Mouse (Mus musculus) hindbrain, embryonic 11.5 days (tissue): ENCODE results near the gene Tmem219. TPM values are rescaled to one million over a fixed set of nuclear protein-coding genes. Genes with fewer than 3 reads are reported as not detected.

Experiments
- ATAC-seq: fragments of 200-750 bp; cut with Nextera tagmentation; 2 replicates; pipeline ENCODE4 v1.8.0; 2017; ENCODE audit warnings: mild to moderate bottlenecking, moderate TSS enrichment, moderate library complexity; ENCODE audit not compliant: low FRiP score
- DNase-seq: peaks from one replicate; pipeline ENCODE4 v3.0.0-alpha.2; 2015; ENCODE audit warnings: low spot score
- H3K27ac ChIP-seq: fragments of 300-500 bp; sonication (generic); 2 replicates; pipeline ENCODE4 v1.5.1; 2014; ENCODE audit warnings: mild to moderate bottlenecking, low read depth, low read length
- H3K27me3 ChIP-seq: fragments of 300-500 bp; sonication (generic); 2 replicates; pipeline ENCODE4 v1.6.1; 2014; ENCODE audit warnings: mild to moderate bottlenecking, low read length, moderate library complexity, mixed read lengths; ENCODE audit not compliant: control insufficient read depth, insufficient read depth
- H3K36me3 ChIP-seq: fragments of 300-500 bp; sonication (generic); 2 replicates; pipeline ENCODE4 v1.6.1; 2014; ENCODE audit warnings: mild to moderate bottlenecking, low read length, moderate library complexity, mixed read lengths; ENCODE audit not compliant: control insufficient read depth, insufficient read depth
- H3K4me1 ChIP-seq: fragments of 300-500 bp; sonication (generic); replicated peaks from 2 replicates; pipeline ENCODE4 v1.6.1; 2014; ENCODE audit warnings: low read length, mixed read lengths; ENCODE audit not compliant: control insufficient read depth, insufficient read depth
- H3K4me2 ChIP-seq: fragments of 300-500 bp; sonication (generic); replicated peaks from 2 replicates; pipeline ENCODE4 v1.6.1; 2014; ENCODE audit warnings: mild to moderate bottlenecking, low read depth, low read length
- H3K4me3 ChIP-seq: fragments of 300-500 bp; sonication (generic); 2 replicates; pipeline ENCODE4 v1.5.1; 2014; ENCODE audit warnings: low read depth, low read length
- H3K9ac ChIP-seq: fragments of 300-500 bp; sonication (generic); 2 replicates; pipeline ENCODE4 v1.6.1; 2014; ENCODE audit warnings: low read depth, low read length
- H3K9me3 ChIP-seq: fragments of 300-500 bp; sonication (generic); 2 replicates; pipeline ENCODE4 v1.6.1; 2016; ENCODE audit warnings: low read length; ENCODE audit not compliant: control insufficient read depth
- WGBS: fragments of 180-500 bp; shearing (Covaris S2); extraction: QIAGEN DNeasy Blood & Tissue Kit; methylation state at CpG from one replicate; pipeline ENCODE4 v1.1.7; 2014; 5-methylcytosine and 5-hydroxymethylcytosine counted together
- polyA plus RNA-seq: library from polyadenylated mRNA; unstranded; fragments of >200 nt; fragmentation: Nextera tagmentation; extraction: Ambion mirVana; gene quantifications from 2 replicates; pipeline ENCODE4 v1.2.1, GENCODE M21; 2014

The Tmem219 gene
- polyA plus RNA-seq, 1 experiment from 2014 or later, result 28.6 TPM

- Histone ChIP-seq H3K4me1 (peaks cover 5% of the 10 kb centered on the region; the same call in 1 of the 2 replicates), H3K4me2 (peak overlapping the region; percentile 95), H3K9ac (peak overlapping the region; percentile 71), H3K9me3 (no peaks in the 10 kb centered on the region), H3K4me3 (peak overlapping the region; percentile 80), H3K27me3 (no peaks in the 10 kb centered on the region), H3K27ac (peak overlapping the region; percentile 86; the same call in 1 of the 2 replicates), H3K36me3 (peaks cover 8% of the 10 kb centered on the region; the same call in 1 of the 2 replicates)
- ATAC-seq (peak; percentile 26; the same call in 1 of the 2 replicates), DNase-seq (peak; percentile 40)
- 1% methylated on average over 15 of the region's 15 CpGs for WGBS
These were observed 39.0 kb downstream of the Tmem219 start for GRCm38 (mm10) chr7:126883731-126884181.

- H3K4me1 ChIP-seq, result peaks cover 5% of the 10 kb centered on the region; the same call in 1 of the 2 replicates
- WGBS, result 89% methylated on average over 6 of the region's 6 CpGs
- peak overlapping the region; percentile 25; the same call in 1 of the 2 replicates for H3K27ac ChIP-seq
- ATAC-seq (no peak), DNase-seq (no peak)
- peak overlapping the region; percentile 95; the same call in 1 of the 2 replicates for H3K4me2 ChIP-seq
- no peak overlapping the region for H3K9ac ChIP-seq
- no peak overlapping the region for H3K4me3 ChIP-seq
- H3K27me3 ChIP-seq, result no peaks in the 10 kb centered on the region
- H3K36me3 ChIP-seq, result peaks cover 12% of the 10 kb centered on the region
- no peaks in the 10 kb centered on the region for H3K9me3 ChIP-seq
These were observed 41.7 kb downstream of the Tmem219 start for GRCm38 (mm10) chr7:126881040-126881439.

- Histone ChIP-seq H3K27me3 (no peaks in the 10 kb centered on the region), H3K4me1 (peaks cover 2% of the 10 kb centered on the region; the same call in 1 of the 2 replicates), H3K9ac (no peak overlapping the region), H3K4me3 (no peak overlapping the region), H3K27ac (no peak overlapping the region), H3K36me3 (peaks cover 28% of the 10 kb centered on the region), H3K9me3 (no peaks in the 10 kb centered on the region), H3K4me2 (no peak overlapping the region)
- WGBS, result 100% methylated on average over 1 of the region's 1 CpGs
- no peak for ATAC-seq
- DNase-seq, result no peak
These were observed 45.5 kb downstream of the Tmem219 start for GRCm38 (mm10) chr7:126877239-126877638.

DNA sequence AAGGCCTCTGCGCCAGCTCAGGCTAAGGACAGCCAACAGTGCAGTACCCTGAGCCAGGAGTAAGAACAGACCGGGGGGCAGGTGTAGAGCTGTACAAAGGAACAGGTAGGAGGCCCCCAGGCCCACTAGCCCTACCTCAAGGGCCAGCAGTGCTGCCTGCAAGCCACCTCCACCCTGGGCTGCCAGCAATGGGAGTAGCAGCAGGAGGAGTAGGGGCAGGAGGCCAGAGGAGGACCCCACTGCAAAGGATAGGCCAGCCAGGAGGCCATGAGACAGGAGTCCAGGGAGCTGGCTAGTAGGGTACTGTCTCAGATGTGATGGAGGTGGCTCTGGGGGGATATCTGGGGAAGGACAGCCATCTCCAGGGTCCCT lies 52.2 kb downstream of the Tmem219 start:
- Histone ChIP-seq H3K9ac (no peak overlapping the region), H3K27ac (no peak overlapping the region), H3K4me1 (no peaks in the 10 kb centered on the region), H3K36me3 (peaks cover 39% of the 10 kb centered on the region), H3K4me3 (no peak overlapping the region), H3K4me2 (no peak overlapping the region), H3K9me3 (no peaks in the 10 kb centered on the region), H3K27me3 (no peaks in the 10 kb centered on the region)
- ATAC-seq, result no peak
- no peak for DNase-seq
- 96% methylated on average over 2 of the region's 2 CpGs for WGBS

- no peak for ATAC-seq
- Histone ChIP-seq H3K36me3 (peaks cover 41% of the 10 kb centered on the region), H3K9me3 (no peaks in the 10 kb centered on the region), H3K4me3 (no peak overlapping the region), H3K4me2 (no peak overlapping the region), H3K9ac (no peak overlapping the region), H3K27me3 (no peaks in the 10 kb centered on the region), H3K4me1 (no peaks in the 10 kb centered on the region), H3K27ac (no peak overlapping the region)
- DNase-seq, result no peak
- 92% methylated on average over 23 of the region's 23 CpGs for WGBS
These were observed 52.8 kb downstream of the Tmem219 start for GRCm38 (mm10) chr7:126869780-126870519.

GRCm38 (mm10) chr7:126868003-126868402 lies 54.7 kb downstream of the Tmem219 start:
- H3K4me1 ChIP-seq, result peaks cover 14% of the 10 kb centered on the region
- H3K27ac ChIP-seq, result no peak overlapping the region
- H3K27me3 ChIP-seq, result no peaks in the 10 kb centered on the region
- no peak overlapping the region for H3K9ac ChIP-seq
- H3K9me3 ChIP-seq, result no peaks in the 10 kb centered on the region
- H3K4me2 ChIP-seq, result no peak overlapping the region
- DNase-seq (no peak), ATAC-seq (no peak)
- WGBS, result 90% methylated on average over 12 of the region's 12 CpGs
- H3K36me3 ChIP-seq, result peaks cover 31% of the 10 kb centered on the region; the same call in 1 of the 2 replicates
- no peak overlapping the region for H3K4me3 ChIP-seq

GRCm38 (mm10) chr7:126867534-126867933 lies 55.2 kb downstream of the Tmem219 start:
- Histone ChIP-seq H3K4me2 (no peak overlapping the region), H3K4me1 (peaks cover 15% of the 10 kb centered on the region), H3K27ac (no peak overlapping the region), H3K27me3 (no peaks in the 10 kb centered on the region), H3K9ac (no peak overlapping the region), H3K36me3 (peaks cover 28% of the 10 kb centered on the region; the same call in 1 of the 2 replicates), H3K9me3 (no peaks in the 10 kb centered on the region), H3K4me3 (no peak overlapping the region)
- no peak for DNase-seq
- WGBS, result 89% methylated on average over 2 of the region's 2 CpGs
- no peak for ATAC-seq

- peak overlapping the region; percentile 11; the same call in 1 of the 2 replicates for H3K27ac ChIP-seq
These were observed 58.9 kb downstream of the Tmem219 start for GRCm38 (mm10) chr7:126863791-126864190.

More at GRCm38 (mm10) chr7:126863791-126864190, 58.9 kb downstream of the Tmem219 start:
- peaks cover 15% of the 10 kb centered on the region for H3K4me1 ChIP-seq
- 61% methylated on average over 6 of the region's 6 CpGs for WGBS
- H3K9ac ChIP-seq, result peak overlapping the region; percentile 46; the same call in 1 of the 2 replicates
- peak overlapping the region; percentile 60; the same call in 1 of the 2 replicates for H3K4me3 ChIP-seq
- H3K36me3 ChIP-seq, result peaks cover 18% of the 10 kb centered on the region; the same call in 1 of the 2 replicates
- H3K27me3 ChIP-seq, result no peaks in the 10 kb centered on the region
- ATAC-seq (no peak), DNase-seq (no peak)
- no peaks in the 10 kb centered on the region for H3K9me3 ChIP-seq
- peak overlapping the region; percentile 78 for H3K4me2 ChIP-seq
